Mouse (Mus musculus) embryonic stem cell, embryonic (primary cell): ENCODE data around the gene Plxdc2.
"Not testable (repeated sequence)": the region's sequence is repeated elsewhere in the genome, so short reads cannot be mapped to it uniquely, and the experiment has no call there.

Experiments
- CTCF ChIA-PET, 4 experiments: fragments of 300-600 bp in 2 of 4; fragments of 350-600 bp in 2 of 4; sonication (Branson Sonifier 250); formaldehyde crosslinking; loops; one replicate each; lab custom pipeline; 2022; ENCODE audit warnings: inconsistent platforms in 2 of 4; lab: Charles Lee
- POLR2A ChIA-PET, 4 experiments: fragments of 300-600 bp in 2 of 4; fragments of 350-600 bp in 2 of 4; sonication (Branson Sonifier 250); formaldehyde crosslinking; loops; one replicate each; lab custom pipeline; 2022; ENCODE audit warnings: antibody characterized with exemption in 4 of 4, inconsistent platforms in 1 of 4; lab: Charles Lee

Plxdc2 gene

DNA sequence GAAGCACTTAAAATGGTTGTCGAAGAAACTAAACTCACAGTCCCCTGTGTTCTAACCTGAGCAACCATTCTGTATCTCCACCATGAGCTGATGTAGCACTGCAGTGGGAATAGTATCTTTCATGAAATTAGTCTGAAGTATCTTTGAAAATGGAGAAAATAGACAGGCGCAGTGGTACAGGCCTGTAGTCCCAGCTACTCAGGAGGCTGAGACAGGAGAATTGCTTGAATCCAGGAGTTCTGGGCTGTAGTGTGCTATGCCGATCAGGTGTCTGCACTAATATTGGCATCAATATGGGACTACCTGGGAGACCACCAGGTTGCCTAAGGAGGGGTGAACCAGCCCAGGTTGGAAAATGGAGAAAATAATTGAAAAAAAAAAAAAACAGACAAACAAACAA is 326.8 kb downstream of the Plxdc2 start:
- CTCF ChIA-PET, result interaction anchor here in 1 of 4 experiments (0.5 kb wide), 1 partner anchor 1032 kb away, joined by 3 read pairs; no protein-coding TSS in a partner anchor
- POLR2A ChIA-PET, result interaction anchor here in 1 of 4 experiments (0.7 kb wide), 1 partner anchor 1063 kb away, joined by 3 read pairs; no protein-coding TSS in a partner anchor

DNA sequence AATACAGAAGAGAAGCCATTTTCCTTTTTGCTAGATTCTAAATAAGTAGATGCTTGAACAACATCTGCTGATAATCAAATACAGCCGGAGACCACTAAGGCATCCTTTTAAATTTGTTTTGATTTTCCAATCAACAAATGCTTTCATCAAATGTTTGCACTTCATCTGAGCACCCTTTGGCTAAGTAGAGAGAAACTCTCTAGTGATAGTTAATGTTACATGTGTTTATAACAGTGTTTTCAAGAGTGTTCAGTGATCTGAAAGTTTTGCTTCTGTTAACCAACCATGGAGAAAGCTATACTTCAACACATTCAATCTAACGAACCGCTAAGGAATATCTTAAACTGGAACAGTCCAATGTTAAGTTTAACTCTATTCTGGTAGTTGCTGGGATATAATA is 327.6 kb downstream of the Plxdc2 start:
- ChIA-PET CTCF (no interaction called here), POLR2A (no interaction called here)

DNA sequence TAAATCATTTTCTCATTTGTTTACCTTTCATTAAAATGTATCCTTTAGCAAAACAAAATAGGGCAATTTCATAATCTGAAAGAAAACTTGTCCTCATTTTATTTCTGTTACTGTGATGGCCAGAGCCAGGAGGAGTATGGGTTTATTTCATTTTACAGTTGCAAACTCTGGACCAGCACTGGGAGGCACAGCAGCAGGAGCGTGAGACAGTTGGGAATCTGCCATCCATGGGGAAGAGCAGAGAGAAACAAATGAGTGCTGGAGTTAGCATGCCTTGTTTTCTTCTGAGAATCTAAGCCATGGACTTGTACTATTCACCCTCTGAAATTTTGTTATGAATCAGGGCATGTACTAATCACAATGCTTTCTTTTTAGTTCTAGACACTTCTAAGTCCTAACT is 328.4 kb downstream of the Plxdc2 start:
- ChIA-PET CTCF (no interaction called here), POLR2A (no interaction called here)

DNA sequence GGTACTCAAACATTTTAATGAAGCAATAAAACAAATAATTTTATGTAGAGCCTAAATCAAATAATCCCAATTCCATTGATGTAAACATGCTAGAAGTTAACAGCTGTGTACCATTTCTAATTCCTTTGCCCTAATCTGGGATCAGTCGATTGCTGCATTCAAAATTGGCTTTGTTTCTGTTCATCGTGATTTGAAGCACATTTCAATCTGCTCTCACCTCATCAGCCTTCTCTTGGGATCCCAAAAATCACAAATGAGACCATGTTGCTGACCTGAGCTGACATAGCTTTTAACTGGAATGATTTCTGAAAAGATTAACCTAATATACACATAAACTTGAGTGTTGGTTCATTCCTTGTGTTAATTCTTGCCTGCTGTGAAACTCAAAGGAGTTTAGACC is 340.3 kb downstream of the Plxdc2 start:
- POLR2A ChIA-PET, result no interaction called here
- CTCF ChIA-PET, result interaction anchor here in 1 of 4 experiments (0.7 kb wide), 1 partner anchor 10 kb away, joined by 3 read pairs; no protein-coding TSS in a partner anchor

DNA sequence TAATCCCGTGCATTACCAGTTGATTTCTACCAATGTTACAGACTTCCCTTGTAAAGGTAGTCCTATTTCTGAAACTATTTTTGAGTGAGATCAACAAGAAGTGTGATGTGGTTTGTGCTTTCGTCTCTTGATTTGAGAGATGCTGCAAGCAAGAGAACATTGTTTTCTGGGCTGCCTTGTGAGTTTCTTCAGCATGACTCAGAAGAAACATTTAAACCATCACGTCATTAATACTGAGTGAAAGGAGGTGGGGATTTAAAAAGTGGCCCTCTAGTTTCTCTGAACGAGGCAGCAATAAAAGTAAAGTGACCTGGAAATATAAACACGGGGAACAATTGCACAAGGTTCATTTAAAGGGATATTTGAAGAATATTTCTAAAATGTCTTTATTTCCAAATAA is 341.1 kb downstream of the Plxdc2 start:
- ChIA-PET CTCF (no interaction called here), POLR2A (no interaction called here)

DNA sequence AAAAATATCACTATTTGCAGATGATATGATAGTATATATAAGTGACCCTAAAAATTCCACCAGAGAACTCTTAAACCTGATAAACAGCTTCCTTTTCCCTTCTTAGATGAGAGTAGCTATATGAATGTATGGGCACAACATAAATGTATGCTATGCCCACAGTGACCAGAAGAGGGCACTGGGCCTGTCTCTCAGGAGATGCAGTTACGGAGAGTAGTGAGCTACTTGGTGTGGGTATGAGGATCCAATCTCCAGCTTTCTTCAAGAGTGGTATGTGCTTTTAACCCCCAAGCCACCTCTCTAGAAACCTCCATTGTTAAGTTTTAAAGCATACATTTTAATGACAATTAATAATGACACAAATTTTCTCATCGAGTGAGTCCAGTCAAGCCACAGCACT is 350.1 kb downstream of the Plxdc2 start:
- POLR2A ChIA-PET, result no interaction called here

DNA sequence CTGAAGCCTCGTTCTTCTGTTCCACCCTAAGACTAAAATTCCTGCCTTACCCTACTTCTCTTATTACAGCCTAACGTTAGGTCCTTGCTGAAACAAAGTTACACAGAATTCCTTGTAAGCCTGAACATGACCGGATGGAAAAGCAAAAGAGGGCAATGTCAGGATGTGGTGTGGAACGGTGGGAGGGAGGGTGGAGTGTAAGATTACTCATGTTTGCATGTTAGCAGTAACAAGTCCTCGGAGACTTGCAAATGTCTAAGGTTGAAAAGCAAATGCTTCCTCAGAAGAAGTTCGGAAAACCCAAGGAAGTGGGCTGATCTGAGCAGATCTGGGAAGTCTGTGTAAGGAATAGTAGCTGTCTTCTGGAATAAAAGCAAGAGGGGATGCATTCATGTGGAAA is 353.8 kb downstream of the Plxdc2 start:
- POLR2A ChIA-PET, result no interaction called here

More for the DNA sequence above, 350.1 kb downstream of the Plxdc2 start:
- CTCF ChIA-PET, result interaction anchor here (0.5 to 1.9 kb wide), 26 partner anchors 10 to 824 kb away, joined by 3 to 15 read pairs (median 3); no protein-coding TSS in a partner anchor

DNA sequence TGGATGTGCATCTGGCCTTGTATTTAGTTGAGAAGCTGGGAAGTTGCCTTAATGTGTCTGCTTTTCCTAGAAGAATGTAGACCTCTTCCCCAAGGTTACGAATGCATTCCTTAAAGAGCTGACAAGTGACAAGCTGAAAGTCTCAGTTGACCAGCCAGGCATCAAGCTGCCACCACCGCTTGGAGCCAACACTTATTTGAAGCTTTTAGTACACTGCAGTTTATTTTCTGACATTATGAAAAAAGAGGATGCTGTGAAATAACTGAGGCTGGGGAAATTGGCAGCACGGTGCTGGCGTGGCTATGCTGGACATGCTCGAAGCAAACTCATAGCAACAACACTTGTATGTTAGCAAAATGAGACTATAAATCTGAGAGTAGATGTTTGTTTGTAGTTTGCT is 374.9 kb downstream of the Plxdc2 start:
- CTCF ChIA-PET, result no interaction called here
- POLR2A ChIA-PET, result no interaction called here

More for the DNA sequence above, 353.8 kb downstream of the Plxdc2 start:
- CTCF ChIA-PET, result no interaction called here

DNA sequence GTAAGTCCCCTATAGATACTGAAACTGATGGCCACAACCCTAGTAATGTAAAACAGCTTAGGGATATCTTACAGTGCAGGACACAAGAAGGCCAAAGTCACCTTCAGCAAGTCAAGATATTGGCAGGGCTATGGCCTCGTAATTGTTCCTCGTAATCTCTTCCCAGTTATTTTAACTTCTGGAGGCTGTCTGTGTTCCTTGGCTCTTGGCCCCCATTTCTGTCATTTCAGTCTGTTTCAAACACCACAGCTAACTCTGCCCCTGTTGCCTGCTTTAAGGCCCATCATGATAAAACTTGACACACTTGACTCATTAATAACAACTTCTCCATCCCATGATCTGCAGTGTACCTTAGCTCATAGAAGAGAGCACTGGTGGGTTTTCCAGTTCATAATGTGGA is 378.3 kb downstream of the Plxdc2 start:
- CTCF ChIA-PET, result no interaction called here
- POLR2A ChIA-PET, result no interaction called here

DNA sequence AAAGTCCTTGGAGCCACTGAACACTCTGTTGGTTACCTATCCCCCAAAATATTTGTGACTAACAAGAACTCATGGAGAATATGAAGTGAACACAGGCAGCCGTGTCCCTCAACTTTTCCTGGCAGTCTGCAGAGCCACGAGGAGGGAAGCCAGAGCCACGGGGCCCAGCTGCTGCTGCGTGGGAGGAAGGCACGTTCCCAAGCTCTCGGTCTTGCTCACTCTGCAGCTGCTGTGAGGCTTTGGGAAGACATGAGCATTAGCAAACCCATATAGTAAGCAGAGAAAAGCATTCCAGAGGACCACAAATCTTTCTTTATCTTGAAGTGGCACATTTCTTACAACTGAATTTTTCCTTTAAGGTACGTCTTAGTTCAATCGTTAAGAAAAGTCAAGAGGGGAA is 382.1 kb downstream of the Plxdc2 start:
- POLR2A ChIA-PET, result no interaction called here
- CTCF ChIA-PET, result no interaction called here

DNA sequence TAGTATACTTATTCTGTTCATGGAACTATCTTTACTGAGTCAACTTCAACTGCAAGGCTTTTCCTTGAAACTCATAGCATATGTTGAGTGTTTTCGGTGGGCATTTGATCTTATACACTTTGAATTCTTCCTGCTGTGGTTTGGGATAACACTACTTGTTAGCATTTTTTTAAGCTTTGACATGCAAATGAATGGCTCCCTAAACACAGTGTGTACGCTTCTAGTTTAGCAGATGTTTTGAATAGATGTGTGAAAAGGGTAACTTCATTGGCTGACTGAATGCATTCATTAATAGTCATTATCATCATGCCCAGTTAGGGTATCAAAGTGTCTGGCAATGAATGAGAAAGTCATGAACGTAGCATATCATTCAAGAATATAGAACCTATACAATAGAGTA is 385.7 kb downstream of the Plxdc2 start:
- ChIA-PET CTCF (interaction anchor here in 1 of 4 experiments (1.1 kb wide), 1 partner anchor 36 kb away, joined by 4 read pairs; no protein-coding TSS in a partner anchor), POLR2A (no interaction called here)

DNA sequence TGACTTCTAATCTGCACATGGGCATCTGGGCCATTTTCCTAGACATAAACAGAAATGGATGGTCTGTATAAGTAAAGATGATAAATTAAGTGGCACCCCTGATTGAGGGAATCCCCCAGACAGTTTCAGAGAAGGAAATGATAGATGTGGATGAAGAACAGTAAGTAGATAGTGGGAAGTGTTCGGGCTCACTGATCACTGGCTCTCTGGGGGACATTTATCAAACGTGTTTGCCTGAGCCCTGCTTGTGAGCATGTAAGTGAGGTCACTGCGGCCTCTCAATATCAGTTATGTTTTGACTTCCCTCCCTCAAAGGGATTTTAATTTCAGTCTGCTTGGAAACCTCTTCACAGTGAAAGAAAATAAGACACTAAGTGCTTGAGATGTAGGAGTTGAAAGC is 387.5 kb downstream of the Plxdc2 start:
- POLR2A ChIA-PET, result no interaction called here
- CTCF ChIA-PET, result interaction anchor here in 1 of 4 experiments (0.8 kb wide), 1 partner anchor 37 kb away, joined by 3 read pairs; no protein-coding TSS in a partner anchor

DNA sequence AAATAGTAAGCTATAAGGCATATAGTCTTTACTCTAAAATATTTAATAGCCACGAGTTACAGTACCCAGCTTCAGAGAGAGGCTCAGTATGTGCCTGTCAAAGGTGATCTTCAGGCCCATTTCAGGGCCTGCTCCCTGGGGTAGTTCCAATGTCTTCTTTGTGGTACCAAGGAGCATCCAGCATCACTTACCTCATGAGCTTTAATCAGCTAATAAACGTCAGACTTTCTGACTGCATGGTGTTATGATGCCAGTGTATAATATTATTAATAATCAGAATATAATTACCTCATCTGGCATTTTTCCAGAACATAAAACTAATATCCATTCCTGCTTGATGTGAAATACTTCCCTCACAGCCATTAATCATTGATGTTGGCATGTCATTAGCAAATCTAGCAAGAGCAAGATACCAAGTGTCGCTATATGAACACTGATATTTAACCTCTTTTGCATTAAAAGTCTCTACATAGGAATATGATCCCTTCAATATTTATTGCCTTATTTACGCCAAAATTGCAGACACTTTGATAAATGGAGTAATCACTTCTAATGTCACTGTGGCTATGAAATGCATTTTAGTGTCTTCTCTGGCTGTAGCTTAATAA is 393.3 kb downstream of the Plxdc2 start:
- ChIA-PET CTCF (no interaction called here), POLR2A (interaction anchor here in 1 of 4 experiments (0.6 kb wide), 1 partner anchor 16 kb away, joined by 4 read pairs; no protein-coding TSS in a partner anchor)

DNA sequence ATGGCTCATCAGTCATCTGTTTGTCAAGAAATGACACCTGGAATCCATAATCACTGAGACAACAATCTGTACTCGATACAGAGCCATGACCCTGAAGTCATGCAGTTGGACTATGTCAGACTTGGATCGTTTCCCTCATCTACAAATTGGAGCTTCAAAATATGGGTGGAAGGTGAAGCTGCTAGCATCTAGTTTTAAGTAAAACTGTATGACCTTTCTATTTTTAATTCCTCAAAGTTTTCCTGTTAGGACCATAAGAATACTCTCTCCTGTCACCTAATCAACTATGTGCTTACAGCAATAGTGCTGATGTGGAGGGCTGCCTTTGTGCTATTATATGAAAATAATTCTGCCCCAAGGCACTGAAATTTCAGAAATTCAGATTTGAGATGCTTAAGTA is 401.1 kb downstream of the Plxdc2 start:
- POLR2A ChIA-PET, result no interaction called here
- CTCF ChIA-PET, result no interaction called here

DNA sequence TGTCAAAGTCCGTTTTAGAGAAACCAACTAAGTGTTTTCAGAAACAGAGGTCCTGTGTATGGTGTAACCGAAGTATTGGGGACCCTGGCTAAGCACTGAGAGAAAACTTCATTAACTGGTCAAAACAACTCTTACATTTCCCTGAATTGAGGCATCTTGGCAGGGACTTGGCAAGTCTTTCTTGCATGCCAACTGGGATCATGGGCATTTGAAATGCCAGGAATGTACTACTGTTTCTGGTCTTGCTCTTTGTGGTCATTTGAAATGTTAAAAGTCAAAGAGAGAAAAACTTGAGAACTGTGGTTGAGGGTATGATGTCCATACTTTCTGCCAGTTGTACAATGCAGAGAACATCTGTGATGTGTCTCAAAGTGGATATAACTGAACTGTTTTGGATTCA is 403.7 kb downstream of the Plxdc2 start:
- CTCF ChIA-PET, result interaction anchor here in 1 of 4 experiments (0.6 kb wide), 1 partner anchor 885 kb away, joined by 3 read pairs; no protein-coding TSS in a partner anchor

DNA sequence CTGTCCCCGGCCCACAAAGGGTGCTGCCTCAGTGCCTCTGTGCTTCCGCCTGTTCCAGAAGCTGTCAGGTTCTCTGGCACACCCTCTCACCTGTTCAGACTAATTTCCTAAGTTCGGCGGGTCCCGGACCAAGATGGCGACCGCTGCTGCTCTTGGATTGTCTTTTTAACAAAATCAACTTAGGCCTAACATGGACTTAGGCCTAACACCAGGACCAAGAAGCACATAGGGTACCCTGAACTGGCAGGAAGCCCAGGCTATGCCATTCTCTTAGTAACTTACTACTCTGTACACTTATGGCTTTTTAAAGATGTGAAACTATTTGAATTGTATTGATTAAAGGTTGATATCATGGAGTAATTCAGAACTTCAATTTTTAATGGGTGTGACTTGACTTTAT is 413.0 kb downstream of the Plxdc2 start:
- CTCF ChIA-PET, result not testable (repeated sequence)
- POLR2A ChIA-PET, result interaction anchor here in 1 of 4 experiments (0.7 kb wide), 1 partner anchor 8 kb away, joined by 3 read pairs; no protein-coding TSS in a partner anchor

More for the DNA sequence above, 403.7 kb downstream of the Plxdc2 start:
- POLR2A ChIA-PET, result no interaction called here

DNA sequence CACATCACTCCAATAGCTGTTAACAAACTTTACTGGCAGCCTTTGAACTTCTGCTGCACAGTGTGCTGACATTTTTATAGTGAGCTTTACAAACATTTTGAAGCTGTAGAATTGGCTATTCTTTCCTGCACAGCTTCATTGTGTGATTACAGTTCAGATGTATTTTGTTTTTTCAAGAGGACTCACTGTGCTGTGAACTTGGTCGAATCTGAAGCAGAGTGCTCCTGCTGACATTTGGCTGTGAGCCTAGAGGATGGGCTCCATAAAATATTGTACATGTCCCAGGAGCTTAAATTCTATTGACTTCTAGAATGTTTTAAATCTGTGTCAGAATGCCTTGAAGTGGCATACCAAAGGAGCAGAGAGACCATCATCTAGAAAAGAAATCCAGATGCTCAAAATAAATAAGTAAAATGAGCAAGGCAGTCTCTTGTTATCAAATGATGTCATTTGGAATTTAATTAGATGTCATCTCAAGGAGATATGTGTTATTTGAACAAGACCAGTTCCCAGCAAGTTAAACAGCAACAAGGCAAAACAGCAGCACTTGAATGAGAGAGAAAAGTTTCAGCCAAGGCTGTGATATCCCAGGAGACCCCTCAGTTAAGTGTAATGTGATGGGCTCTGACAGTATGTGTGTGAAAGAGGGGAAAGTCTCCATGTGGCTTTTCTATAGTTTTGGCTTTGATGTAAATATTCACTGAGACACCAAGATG is 417.5 kb downstream of the Plxdc2 start:
- CTCF ChIA-PET, result no interaction called here
- POLR2A ChIA-PET, result interaction anchor here in 1 of 4 experiments (1.1 kb wide), 1 partner anchor 12 kb away, joined by 3 read pairs; no protein-coding TSS in a partner anchor

DNA sequence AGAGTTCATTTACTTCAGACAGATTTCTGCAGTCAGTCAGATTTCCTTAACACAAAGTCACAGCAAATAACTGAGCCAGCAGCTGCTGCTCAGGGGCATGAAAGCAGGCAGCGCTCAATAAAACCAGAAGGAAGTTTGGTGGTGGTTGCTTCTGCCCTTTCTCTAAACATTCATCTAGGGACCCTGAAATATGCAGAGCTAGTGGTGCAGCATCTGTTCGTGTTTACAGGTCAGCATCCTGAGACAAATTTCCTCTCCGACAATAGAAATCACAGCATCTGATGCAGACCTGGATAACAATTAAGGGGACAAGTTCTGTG is 418.0 kb downstream of the Plxdc2 start:
- POLR2A ChIA-PET, result interaction anchor here in 1 of 4 experiments (1.1 kb wide), 1 partner anchor 12 kb away, joined by 3 read pairs; no protein-coding TSS in a partner anchor
- CTCF ChIA-PET, result no interaction called here

DNA sequence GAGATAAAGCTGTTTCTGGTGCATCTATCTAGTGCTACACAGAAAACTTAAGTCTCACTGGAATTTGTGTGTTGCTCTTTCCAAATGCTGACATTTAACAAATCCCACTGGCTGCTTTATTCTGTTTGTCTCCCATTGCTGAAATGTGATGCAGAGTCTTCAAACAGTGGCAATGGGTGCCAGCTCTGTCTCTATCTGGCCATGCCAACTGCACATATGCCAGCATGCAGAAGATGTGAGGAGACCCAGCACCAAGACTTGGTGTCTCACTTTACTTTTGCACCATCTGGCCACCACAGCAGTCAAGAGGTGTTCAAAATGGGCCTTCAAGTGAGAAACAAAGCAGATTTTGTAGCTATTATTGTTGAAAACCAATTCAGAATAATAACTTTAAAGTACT is 439.2 kb downstream of the Plxdc2 start:
- POLR2A ChIA-PET, result no interaction called here
- CTCF ChIA-PET, result no interaction called here
